Mouse (Mus musculus): ENCODE data around the gene Cmklr1. TPM values are rescaled to one million over a fixed set of nuclear protein-coding genes. Genes with fewer than 3 reads are reported as not detected.

Gene Cmklr1
- total RNA-seq (2015) (0.85 and 0.94 TPM in 2 replicates), total RNA-seq (2017) (not detected in 2 replicates)

DNA sequence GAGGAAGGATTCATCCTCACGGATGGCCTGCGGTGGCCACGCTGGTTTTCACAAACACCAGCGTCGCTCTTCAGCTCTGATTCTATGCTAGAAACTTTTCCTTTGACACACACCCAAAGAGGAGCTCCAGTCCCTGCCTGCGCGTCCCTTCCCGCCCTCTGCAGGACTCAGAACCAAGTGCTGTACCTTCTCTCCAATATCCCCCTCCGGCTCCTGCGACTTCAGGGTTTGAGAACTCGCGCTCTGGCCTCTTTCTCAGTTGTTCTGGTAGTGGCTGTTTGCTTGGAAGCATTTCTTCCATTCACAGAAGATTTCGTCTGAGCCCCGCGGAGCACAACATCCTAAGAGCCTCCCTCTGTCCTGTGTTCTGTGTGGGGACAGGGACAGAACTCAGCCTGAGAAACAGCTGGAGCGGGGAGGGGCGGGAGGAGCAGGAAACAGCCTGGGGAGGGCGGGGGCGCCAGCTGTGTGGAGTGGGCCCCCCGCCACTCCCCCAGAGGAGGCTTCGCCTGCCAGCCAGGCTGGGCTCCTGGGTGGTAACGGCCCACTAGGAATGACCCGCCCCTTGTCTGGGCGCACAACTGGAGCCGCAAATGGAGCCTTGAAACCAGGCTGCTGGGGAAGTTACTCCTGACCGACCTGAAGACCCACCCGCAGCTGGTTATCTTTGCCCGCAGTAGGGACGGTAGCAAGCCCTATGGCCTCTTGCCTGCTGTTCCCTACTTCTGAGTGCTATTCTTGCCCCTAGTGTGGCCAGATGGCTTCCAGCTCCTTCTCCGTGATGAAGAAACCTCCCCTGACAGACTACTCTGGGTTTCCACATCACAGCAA is at the start of gene Cmklr1:
Gene Cmklr1 (minus strand): TSS at position 392 of the 831 bp plus-strand sequence.
- peak; percentile 69 for ATAC-seq (replicated peaks; ENCODE audit: poor library complexity)

DNA sequence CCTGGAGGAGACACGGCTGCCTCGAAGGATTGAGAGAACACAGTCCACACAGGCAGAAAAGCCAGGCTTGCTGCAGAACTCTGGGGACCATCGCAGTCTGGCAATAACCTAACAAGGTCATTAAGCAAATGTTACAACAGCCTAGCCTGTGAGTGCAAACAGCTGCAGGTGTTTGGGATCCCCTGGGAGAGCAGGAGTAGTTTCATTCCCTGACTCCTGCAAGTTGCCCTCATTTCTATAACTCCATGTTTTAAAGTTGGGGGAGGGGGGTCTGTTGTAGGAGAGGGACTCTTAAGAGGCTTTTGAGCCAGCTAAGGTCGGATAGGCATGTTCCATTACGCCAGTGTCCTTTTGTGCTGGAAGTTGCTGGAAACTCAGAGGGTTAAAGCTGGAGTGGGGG is 44.2 kb upstream of the Cmklr1 start:
- no peak for ATAC-seq (replicated peaks; ENCODE audit: poor library complexity)

DNA sequence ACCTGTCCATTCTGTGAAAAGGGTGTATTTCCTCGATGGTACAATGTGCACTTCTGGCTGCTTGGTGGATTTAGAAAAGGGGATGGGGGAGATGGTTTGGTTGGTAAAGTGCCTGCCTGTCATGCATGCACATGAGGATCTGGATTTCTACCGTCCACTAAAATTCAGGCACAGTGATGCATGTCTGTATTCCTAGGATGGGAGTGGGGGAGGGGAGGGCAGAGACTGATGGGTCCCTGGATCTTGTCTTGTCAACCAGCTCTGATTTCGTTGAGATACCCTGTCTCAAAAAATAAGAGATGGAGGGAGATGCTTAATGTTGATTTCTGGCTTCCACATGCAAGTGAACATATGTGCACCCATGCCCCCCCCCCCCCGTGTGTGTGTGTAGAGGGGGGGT is 43.8 kb upstream of the Cmklr1 start:
- no peak for ATAC-seq (replicated peaks; ENCODE audit: poor library complexity)

DNA sequence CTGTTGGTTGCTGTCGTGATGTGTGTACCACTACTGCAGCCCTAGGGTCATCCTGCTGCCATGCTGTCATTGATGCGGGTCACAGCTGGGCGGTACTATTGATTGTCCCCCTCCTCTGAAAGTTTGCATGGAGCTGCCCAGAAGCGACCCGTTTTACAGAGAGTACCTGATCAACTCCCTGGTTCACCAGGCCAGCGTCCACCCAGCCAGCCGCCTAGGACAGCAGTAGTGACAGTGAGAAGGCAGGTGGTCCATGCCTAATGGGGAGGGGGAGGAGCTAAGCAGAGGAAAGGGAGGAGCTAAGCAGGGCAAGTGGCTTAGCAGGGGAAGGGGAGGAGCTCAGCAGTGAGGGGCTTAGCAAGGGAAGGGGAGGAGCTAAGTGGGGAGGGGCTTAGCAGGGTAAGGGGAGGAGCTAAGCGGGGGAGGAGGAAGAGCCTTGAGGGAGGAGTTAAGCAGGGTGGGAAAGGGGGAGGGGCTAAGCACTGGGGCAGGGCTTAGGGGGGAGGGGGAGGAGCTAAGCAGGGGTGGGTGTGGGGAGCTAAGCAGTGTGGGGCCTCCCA is 43.0 kb upstream of the Cmklr1 start:
- 0 out of 2 replicates have a peak, but pooled peaks have one; percentile 6 for ATAC-seq (replicated peaks; ENCODE audit: poor library complexity)

DNA sequence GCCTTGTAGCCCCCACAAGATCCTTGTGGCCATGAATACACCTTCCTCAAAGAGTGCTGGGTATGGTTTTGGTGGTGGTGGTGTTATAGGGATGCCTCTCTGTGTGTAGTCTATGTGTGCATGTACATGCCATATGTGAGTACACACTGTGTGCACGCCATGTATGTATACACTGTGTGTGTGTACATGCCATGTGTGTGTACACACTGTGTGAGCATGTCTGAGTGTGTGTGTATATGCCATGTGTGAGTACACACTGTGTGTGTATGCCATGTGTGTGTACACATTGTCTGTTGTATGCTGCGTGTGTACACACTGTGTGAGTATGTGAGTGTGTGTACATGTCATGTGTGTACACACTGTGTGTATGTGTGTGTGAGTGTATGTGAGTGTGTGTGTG is 40.6 kb upstream of the Cmklr1 start:
- no peak for ATAC-seq (replicated peaks; ENCODE audit: poor library complexity)

DNA sequence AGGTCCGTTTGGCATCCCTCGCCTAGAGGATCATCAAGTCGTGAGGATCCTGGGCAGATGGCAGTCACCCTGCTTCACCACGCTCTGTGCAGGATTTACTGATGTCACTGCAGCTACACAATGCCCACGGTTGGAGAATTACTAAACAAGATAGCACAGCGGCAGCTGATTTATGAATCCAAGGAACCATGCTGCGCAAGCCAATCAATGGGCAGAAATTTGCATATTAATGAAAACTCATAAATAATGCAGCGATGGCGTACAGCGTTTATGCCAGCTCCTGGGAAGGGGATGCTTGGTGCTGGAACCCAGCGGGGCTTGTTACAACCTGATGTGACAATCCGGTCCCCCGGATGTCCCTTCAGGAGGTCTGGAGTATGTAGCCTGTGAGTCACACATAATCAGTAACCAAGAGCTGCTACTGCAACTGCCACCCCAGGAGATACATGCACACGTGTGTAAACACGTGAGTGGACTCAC is 39.9 kb upstream of the Cmklr1 start:
- ATAC-seq (replicated peaks; ENCODE audit: poor library complexity), result no peak

DNA sequence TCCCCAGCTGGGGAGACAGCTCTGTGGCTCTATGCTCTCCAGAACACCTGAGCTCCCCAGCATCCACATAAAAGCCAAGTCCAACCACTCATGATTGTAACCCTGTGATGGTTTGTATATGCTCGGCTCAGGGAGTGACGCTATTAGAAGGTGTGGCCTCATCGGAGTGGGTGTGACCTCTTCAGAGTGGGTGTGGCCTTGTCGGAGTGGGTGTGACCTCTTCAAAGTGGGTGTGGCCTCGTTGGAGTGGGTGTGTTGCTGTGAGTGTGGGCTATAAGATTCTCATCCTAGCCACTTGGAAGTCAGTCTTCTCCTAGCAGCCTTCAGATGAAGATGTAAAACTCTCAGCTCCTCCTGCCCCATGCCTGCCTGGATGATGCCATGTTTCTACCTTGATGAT is 37.3 kb upstream of the Cmklr1 start:
- ATAC-seq (replicated peaks; ENCODE audit: poor library complexity), result no peak

DNA sequence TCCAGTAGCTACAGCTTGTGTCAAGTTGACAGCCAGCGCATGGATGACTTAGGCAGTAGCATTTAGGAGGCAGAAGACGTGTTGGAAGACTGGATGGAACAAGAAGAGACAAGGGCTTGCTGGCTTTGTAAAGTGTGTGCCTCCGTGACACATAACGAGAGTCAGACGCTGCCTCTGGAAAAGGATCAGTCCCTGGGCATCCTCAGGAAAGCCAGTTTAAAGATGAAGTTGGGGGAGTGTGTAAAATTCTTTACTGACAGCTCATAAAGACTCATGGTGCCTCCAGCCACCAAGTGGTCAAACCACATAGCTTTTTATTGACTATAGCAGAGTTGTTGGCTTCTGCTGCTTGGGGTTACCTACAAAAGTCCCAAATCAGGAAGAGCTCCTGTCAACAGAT is 35.2 kb upstream of the Cmklr1 start:
- no peak for ATAC-seq (replicated peaks; ENCODE audit: poor library complexity)

DNA sequence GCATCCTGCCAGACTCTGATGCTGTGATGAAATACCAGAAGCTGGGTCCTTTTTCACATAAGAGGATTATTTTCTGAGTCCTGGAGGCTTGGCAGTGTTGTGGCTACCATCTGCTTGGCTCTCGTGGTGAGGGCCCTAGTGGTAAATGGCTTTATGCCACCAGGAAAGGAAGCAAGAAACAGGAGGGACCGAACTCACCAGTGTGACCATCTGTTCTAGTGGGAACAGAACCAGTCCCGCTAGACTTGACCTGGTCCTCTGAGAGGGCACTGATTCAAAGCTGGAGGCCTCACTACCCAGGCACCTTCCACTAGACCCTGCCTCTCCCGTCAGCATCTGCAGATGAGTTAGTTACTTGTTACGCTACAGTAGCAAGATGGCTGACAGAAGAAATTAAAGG is 33.0 kb upstream of the Cmklr1 start:
- ATAC-seq (replicated peaks; ENCODE audit: poor library complexity), result no peak

DNA sequence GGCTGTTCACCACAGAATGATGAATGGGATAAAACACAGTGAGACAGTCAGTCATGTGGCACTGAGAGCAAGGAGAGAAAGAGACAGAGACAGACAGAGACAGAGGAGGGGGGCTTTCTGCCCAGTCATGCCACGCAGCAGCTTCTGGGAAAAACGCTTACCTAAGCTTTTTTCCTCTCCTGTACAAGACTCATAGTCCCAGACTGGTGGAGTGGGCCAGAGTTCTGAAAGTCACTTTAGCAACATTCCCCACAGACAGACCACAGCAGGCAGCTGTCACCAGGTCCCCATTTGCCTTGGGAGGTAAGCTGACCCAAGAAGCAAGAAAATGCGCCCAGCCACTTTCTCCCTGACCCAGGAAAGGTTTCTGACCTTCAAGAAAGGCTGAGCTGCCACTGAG is 32.2 kb upstream of the Cmklr1 start:
- ATAC-seq (replicated peaks; ENCODE audit: poor library complexity), result no peak

DNA sequence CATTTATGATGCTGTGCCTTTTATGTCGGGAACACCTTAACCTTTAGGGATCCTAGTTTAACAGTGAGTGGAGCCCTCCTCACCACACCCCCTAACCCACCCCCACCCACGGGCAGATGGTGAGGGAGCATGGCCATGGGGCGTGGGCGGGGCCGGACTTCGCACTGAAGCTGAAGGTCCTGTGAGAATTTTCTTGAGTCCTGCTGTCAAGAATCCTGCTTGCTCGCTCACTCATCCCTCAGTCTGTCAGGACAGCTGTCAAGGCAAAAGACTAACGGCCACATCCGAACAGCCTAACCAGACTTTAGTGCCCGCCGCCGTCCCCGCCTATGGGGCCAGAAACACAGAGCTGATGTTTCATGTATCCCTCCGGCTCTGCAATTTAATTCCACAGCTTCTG is 31.0 kb upstream of the Cmklr1 start:
- no peak for ATAC-seq (replicated peaks; ENCODE audit: poor library complexity)

DNA sequence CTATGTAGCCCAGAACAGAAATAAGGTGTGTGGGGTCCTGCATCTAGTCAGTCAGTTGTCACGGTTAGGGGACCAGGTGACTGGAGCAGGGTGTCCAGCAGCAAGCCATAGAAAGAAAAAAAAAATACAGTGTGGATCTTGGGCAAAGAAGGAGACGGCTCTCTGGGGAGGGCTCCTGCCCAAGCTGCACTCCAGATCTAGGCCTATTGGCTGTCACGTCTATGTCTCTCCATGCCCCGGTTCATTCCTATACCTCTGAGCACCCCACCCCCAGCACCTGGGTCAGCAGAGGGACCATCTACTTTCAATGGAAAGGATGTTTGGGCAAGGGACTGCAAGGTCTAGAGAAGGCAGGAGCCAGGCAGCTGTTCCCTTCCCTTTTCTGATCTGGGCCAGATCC is 29.3 kb upstream of the Cmklr1 start:
- ATAC-seq (replicated peaks; ENCODE audit: poor library complexity), result no peak

DNA sequence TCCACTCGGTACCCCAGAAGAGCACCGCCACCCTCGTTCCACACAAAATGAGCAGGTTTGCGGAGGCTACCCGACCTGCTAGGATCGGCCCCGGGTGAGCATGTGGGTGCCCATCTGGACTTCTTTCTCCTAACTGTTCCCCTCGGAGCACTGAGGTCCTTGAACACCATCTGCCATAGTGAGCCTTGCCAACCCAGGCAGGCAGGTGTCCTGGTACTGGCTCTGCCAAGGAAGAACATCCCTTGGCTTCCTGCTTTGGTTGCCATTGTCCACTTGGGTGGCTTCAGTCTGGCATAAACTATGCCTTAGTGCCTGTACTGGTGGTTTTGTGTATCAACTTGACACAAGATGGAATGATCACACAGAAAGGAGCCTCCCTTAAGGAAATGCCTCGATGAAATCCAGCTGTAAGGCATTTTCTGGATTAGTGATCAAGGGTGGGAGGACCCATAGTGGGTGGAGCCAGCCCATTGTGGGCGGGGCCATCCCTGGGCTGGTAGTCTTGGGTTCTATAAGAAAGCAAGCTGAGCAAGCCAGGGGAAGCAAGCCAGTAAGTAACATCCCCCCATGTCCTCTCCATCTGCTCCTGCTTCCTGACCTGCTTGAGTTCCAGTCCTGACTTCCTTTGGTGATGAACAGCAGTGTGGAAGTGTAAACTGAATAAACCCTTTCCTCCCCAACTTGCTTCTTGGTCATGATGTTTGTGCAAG is 28.7 kb upstream of the Cmklr1 start:
- ATAC-seq (replicated peaks; ENCODE audit: poor library complexity), result no peak

DNA sequence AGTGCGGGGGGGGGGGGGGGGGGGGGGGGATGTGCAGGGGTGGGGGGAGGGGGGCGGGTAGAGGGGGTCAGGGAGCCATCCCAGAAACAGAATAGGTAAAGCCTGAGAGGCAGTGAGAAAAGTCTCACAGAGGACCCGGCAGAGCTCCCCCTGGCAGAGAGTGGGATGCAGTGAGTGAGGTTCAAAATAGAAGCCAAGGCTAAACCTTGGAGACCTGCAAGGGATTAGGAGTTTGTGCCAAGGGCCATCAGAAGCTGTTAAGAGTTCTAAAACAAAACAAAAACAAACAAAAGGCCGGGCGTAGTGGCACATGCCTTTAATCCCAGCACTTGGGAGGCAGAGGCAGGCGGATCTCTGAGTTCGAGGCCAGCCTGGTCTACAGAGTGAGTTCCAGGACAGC is 27.3 kb upstream of the Cmklr1 start:
- no peak for ATAC-seq (replicated peaks; ENCODE audit: poor library complexity)

DNA sequence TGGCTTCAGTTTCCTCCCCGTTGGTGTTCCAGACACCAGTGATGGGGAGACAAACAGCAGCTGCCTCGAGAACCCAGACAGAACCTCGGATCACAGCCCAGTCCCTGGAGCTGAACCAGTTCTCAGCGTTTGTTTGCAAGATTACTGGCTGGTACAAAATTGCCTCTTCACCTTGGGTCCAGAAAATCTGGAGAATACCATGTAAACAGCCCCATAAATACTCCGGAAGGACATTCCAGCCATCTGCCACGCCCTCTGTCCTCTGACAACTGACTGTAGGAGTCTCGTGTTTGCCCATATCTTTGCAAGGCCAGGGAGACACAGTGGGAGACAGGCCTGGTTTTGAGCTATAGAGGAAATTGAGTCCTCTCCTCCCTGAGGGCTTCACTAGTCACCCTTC is 24.6 kb upstream of the Cmklr1 start:
- ATAC-seq (replicated peaks; ENCODE audit: poor library complexity), result no peak

DNA sequence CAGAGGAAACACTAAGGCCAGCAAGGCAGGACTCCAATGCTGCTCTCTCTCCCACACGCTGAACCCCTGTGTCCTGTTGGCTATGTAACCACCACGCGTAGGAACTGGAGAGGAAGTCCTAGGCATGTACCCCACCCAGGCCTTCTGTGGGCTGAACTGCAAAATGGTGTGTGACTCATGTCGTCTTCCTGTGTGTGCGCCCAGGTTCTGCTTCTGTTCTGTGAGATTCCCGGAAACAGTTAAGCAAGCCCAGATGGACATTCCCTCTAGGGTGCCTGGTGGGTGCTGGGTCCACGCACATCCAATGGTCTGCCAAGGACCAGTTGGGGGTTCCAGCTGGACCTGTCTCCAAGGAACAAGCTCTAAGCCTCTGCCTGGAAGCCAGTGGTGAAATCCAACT is 22.2 kb upstream of the Cmklr1 start:
- peak; percentile 93 for ATAC-seq (replicated peaks; ENCODE audit: poor library complexity)

DNA sequence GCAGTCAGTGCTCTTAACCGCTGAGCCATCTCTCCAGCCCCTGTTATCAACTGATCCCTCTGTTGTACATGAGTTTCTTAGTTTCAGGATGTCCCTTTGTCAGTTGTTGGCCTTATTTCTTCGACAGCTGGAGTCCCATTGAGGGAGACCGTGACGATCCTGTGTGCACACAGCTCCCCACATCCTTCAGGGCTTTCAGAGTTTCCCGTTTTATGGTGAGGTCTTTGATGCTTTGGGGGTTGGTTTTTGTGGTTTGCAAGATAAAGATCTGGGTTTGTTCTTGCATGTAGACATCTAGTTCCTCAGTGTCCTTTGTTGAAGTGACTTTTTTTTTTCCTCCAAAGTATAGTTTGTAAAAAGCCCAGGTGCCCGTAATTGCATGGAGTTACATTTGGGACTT is 20.4 kb upstream of the Cmklr1 start:
- ATAC-seq (replicated peaks; ENCODE audit: poor library complexity), result peak; percentile 81

DNA sequence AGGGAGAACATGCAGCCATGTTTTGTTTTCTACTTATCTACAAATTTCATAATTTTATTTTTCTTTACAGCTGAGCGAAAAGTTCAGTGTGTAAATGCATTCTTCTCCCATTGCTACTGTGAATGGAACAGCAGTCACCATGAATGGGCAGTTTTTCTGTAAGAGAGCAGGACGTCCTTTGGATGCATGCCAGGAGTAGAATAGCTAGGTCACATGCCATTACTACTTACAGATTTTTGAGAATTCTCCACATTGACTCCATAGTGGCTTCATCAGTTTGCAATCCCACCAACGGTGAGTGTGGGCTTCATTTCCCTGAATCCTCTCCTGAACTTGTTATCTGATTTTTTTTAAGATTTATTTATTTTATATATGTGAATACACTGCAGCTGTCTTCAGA is 19.9 kb upstream of the Cmklr1 start:
- ATAC-seq (replicated peaks; ENCODE audit: poor library complexity), result no peak

DNA sequence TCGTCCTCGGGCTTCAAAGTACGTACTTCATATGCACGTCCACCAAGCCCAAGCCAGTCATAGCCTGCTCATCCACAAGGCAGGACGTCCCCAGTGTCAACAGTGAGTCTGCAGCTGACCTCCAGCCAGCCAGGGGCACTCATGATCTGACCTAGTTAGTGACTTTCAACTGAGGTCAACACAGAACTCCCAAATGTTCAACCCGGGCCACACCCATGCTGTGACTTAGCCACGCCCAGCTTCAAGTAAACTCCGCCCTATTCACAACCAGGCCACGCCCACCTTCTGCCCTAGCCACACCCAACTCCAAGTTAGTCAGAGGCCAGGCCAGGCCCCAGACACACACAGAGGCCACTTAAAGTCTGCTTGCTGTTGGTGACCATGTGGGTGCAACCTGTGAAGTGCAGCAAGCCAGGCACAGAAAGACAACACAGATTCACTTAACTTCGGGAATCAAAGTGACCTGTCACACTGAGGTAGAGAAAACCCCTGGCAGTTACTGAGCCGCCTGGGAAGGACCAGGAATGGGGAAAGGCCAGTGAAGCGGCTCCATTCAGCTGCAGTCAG is 14.5 kb upstream of the Cmklr1 start:
- ATAC-seq (replicated peaks; ENCODE audit: poor library complexity), result peak; percentile 74

DNA sequence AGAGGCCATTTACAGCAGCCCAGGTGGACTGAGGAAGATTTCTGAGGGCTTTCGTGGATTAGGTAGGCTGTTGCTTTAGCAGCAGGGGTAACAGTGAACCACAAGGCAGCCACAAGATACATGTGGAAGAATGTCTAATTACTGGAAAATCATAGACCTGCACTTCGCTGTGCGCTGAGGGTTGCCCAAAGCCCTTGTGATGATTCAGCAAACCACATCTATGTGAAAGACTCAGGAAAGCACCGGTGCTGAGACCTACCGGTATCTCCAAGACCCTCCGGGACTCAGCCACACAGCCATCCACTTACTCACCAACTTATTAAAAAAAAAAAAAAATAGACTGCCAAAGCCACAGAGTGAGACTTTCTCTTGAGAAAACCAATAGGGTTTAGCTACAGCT is 13.9 kb upstream of the Cmklr1 start:
- ATAC-seq (replicated peaks; ENCODE audit: poor library complexity), result no peak

DNA sequence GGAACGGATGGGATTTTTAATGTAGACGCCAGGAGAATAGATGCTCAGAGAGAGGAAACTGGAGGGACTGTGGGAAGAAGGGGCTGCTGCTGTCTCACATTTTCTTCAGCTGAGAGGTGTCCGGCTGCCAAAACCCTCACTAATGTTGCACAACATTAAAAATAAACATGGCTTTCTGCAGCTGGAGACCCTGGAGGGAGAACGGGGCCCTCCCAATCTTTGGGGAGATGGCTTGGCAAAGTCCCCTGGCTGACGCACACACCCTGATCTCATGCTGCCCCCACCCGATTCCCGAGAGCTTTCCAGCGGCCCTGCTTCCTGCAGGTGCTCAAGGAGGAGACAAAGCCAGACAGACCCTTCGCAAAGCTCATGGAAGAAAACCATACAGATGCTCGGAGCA is 10.6 kb upstream of the Cmklr1 start:
- ATAC-seq (replicated peaks; ENCODE audit: poor library complexity), result no peak

DNA sequence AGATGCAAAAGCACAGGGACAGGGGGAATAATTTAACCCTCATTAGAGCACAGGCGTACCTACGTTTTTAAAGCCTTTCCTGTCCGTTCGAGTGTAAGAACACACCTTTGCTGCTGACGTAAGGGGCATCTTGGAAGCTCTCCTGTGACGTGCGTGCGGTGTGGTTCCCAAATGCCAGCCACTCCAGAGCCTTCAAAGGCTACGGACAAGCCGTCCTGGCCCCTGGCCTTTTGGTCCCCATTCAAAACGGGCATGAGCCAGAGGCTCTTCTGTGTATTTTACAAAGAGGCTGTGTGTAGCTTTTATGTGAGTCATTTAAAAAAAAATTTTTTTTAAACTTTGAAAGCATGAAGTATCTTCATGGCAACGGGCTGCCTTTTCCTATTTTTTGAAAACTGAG is 4.6 kb upstream of the Cmklr1 start:
- no peak for ATAC-seq (replicated peaks; ENCODE audit: poor library complexity)

Measured in megakaryocyte progenitor cell, adult 5-6 weeks (primary cell).